Mouse (Mus musculus): ENCODE data around the gene Shroom3.

GRCm38 (mm10) chr5:92856346-92856745 is 173.1 kb downstream of the Shroom3 start:
- TF ChIP-seq CTCF (IDR thresholded peaks at IDR 0.05; ENCODE audit: control insufficient read depth, insufficient read depth, insufficient read length): no peak
- no peak for TF ChIP-seq CEBPB (IDR thresholded peaks at IDR 0.05; ENCODE audit: low read depth)
- no peak for TF ChIP-seq USF1 (IDR thresholded peaks at IDR 0.05; ENCODE audit: low read depth)
